19 mouse cellular contexts compared by ENCODE assay signal in genomic region chr11:9932360-9933265, GRCm38 (mm10).
"Had no signal": no experiment of that assay in that cellular context is flagged by ENCODE, and none has a peak within 500 bp of the region (broad histone marks: within the 10 kb centered on the region; RNA-seq: fewer than 3 reads in every experiment).

No protein-coding gene starts in this region.

- H3K36me3 ChIP-seq: limb, embryonic 10.5 days; limb, embryonic 13.5 days; liver, embryonic 12.5 days; liver, embryonic 15.5 days; midbrain, embryonic 13.5 days; neural tube, embryonic 13.5 days had no signal

- H3K9ac ChIP-seq: limb, embryonic 13.5 days; liver, embryonic 12.5 days; liver, embryonic 15.5 days; midbrain, embryonic 13.5 days; neural tube, embryonic 13.5 days had no signal

- H3K27ac ChIP-seq: kidney, postnatal 0 days; limb, embryonic 10.5 days; limb, embryonic 13.5 days; liver, embryonic 12.5 days; liver, embryonic 15.5 days; macrophage; midbrain, embryonic 13.5 days; neural tube, embryonic 13.5 days had no signal

- H3K4me3 ChIP-seq: limb, embryonic 10.5 days; limb, embryonic 13.5 days; liver, embryonic 12.5 days; liver, embryonic 15.5 days; midbrain, embryonic 13.5 days; myocyte; neural tube, embryonic 13.5 days had no signal

- H3K4me1 ChIP-seq: limb, embryonic 10.5 days; limb, embryonic 13.5 days; liver, embryonic 12.5 days; liver, embryonic 15.5 days; midbrain, embryonic 13.5 days; neural tube, embryonic 13.5 days had no signal

- ATAC-seq: inflammation-experienced regulatory T-cells, adult 6 months; intestine, embryonic 16.5 days; liver, embryonic 12.5 days; midbrain, embryonic 13.5 days; midbrain, embryonic 16.5 days had no signal

- DNase-seq: kidney, adult 18-20 months; kidney, adult 9 months; kidney, postnatal 25 days; liver; retina, postnatal 1 day; thymus, adult 18-20 months; thymus, postnatal 36 days had no signal

- H3K27me3 ChIP-seq: limb, embryonic 13.5 days; liver, embryonic 12.5 days; liver, embryonic 15.5 days; midbrain, embryonic 13.5 days; neural tube, embryonic 13.5 days had no signal

- H3K4me2 ChIP-seq: limb, embryonic 13.5 days; liver, embryonic 12.5 days; liver, embryonic 15.5 days; midbrain, embryonic 13.5 days; neural tube, embryonic 13.5 days had no signal

- H3K9me3 ChIP-seq: limb, embryonic 10.5 days; limb, embryonic 13.5 days; liver, embryonic 12.5 days; liver, embryonic 15.5 days; midbrain, embryonic 13.5 days; neural tube, embryonic 13.5 days had no signal
